Mouse (Mus musculus) CD4-positive, CD25-positive, alpha-beta regulatory T cell, adult 2 months (primary cell): ENCODE measurements at regions not wholly inside any gene's neighbourhood (a gene's known extent, or its start where the extent isn't known, plus 50 kb on each side); places are given as distances from the start of the nearest gene placed in this dataset.
A peak's percentile ranks its signal among the peaks of the same experiment; 100 is the strongest.

Source experiments
- DNase-seq: peaks from one replicate; pipeline ENCODE4 v3.0.0-alpha.2; 2012; ENCODE audit warnings: low read depth, low spot score

- DNase-seq: peak; percentile 61
Observed at GRCm38 (mm10) chr2:128368534-128369273, 222.3 kb upstream of the Spdye4c start.

- DNase-seq: no peak
Observed at GRCm38 (mm10) chr2:128370821-128371220, 220.2 kb upstream of the Spdye4c start.

DNA sequence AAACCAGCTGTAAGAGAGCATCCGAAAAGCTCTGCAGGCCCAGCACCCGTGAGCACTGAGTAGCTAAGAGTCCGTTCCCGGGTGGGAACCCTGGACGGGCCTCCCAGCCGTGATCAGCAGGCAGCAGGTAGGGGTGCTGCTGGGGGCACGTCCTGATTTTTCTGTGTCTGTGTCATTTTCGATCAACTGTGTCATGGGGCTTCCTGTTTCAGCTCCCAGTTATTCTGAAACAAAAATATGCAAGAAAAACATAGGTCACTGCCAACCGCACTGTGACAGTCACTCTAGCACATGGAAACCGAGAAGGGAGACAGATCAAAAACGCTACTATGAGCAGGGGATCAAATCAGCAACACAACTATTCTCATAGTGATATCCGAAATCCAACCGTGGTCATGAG is 218.8 kb upstream of the Spdye4c start:
- no peak for DNase-seq

GRCm38 (mm10) chr2:128373363-128374252 is 217.4 kb upstream of the Spdye4c start:
- no peak for DNase-seq

GRCm38 (mm10) chr2:128374253-128374566 is 216.8 kb upstream of the Spdye4c start:
- DNase-seq: no peak

- DNase-seq: no peak
Observed at GRCm38 (mm10) chr2:128374926-128375325, 216.1 kb upstream of the Spdye4c start.

DNA sequence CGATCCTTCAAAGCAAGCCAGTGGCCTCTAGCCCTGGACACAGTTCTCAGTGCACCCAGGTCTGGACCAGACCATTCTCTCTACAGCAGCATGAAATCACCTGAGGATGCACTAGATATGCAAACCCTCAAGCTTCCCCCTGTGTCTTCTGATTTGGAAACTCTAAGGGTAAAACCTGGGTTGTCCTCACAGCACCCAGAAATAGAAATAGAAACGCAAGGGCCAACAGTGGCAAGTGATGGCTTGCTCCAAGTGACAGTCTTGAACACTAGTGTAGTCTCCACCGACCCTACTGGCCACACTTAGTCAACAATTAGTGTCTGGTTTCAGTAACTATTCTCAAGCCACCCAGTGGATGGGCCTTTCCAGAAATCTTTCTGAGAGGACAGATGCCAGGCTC is 215.2 kb upstream of the Spdye4c start:
- no peak for DNase-seq

DNA sequence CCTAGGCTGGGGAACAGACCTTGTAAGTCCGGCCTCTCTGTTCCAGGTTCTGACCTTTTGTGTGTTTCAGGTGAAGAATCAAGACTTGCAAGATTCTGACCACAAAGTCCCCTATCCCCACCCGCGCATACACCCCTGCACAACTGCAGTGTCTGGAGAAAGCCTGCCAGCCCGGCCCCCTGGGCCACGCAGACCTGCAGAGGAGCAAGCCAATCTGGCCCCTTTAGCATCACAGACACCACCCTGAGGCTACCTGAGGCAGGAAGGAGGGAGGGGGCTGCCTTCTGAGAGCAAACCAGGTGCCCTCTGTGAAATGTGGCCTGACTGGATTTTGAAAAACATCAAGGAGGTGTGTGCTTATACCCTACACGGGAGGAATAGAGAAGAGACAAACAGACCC is 213.8 kb upstream of the Spdye4c start:
- no peak for DNase-seq

DNA sequence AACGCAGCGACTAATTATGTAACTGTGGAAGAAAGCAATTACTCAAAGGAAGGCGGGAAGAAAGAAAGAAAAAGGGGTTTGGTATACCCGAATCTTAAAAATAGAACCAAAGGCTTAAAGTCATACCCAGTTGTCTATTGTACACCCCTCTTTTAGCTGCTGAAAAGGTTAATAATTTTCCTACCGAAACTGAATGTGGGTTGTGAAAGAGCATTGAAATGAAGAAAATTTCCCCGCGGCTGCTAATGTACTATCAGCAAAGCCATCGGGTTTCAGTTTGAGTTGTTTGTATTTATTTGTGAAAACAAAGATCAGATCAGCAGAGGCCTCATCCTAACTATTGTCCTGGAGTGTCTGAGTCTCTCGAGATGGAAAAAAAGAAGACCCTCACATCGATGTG is 213.3 kb upstream of the Spdye4c start:
- DNase-seq: peak; percentile 68

DNA sequence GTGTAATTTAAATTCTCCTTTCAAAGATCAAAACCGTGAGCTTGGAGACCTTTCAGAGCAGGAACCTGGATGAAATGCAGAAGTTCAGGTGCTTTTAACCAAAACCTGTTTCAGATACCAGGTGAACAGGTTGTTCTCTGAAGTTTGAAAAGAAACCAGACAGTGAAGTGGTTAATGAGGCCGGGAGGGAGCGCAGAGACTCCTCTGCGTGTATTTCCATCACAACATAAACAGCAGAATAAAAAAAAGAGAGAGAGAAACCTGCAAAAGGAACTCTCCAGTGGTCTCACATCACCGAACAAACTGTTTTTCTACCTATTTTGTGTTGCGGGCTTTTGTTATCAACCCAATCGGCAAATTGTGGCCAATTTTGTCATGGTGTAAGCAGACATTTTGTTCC is 212.6 kb upstream of the Spdye4c start:
- peak; percentile 49 for DNase-seq

DNA sequence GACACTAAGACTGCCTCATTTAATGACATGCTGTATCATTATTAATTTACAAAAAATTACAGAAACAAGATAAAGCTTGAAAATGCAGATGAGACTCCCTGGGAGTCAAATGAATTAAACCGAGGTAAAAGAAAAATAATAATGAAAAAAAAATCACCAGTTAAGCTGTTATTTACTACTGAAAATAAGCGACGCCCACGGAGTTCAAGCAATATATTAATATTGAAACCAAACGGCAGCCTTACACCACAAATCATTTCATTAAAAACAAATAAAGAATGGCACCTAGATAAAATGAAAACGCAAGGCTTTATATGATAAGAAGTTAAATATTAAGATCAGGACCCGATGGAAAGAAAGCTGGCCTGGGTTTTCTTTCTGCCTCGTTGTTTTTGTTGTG is 211.9 kb upstream of the Spdye4c start:
- DNase-seq: no peak

GRCm38 (mm10) chr2:128379554-128379953 is 211.5 kb upstream of the Spdye4c start:
- peak; percentile 43 for DNase-seq

- DNase-seq: peak; percentile 54
Observed at GRCm38 (mm10) chr2:128380581-128380980, 210.4 kb upstream of the Spdye4c start.

- DNase-seq: peak; percentile 63
Observed at GRCm38 (mm10) chr2:128381684-128382205, 209.3 kb upstream of the Spdye4c start.

- DNase-seq: no peak
Observed at GRCm38 (mm10) chr2:128382473-128382872, 208.5 kb upstream of the Spdye4c start.

DNA sequence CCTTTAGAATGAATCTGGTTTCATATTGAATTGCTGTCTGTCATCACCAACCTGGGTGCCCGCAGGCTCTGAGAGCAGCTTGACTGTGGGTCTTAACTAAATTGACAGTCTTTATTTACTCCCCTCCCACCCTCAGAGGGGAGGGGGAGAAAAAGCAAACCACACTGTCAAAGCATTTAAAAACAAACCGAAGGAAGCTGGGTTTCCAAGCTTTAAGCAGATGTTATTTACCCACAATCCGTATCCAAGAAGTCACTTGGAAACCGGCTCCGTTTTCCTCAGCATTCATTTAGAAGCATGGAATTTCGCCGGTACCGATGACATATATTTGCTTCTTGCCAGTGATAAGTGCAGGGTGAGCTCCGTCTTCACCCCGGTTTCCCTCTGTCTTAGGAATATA is 206.4 kb upstream of the Spdye4c start:
- DNase-seq: no peak

DNA sequence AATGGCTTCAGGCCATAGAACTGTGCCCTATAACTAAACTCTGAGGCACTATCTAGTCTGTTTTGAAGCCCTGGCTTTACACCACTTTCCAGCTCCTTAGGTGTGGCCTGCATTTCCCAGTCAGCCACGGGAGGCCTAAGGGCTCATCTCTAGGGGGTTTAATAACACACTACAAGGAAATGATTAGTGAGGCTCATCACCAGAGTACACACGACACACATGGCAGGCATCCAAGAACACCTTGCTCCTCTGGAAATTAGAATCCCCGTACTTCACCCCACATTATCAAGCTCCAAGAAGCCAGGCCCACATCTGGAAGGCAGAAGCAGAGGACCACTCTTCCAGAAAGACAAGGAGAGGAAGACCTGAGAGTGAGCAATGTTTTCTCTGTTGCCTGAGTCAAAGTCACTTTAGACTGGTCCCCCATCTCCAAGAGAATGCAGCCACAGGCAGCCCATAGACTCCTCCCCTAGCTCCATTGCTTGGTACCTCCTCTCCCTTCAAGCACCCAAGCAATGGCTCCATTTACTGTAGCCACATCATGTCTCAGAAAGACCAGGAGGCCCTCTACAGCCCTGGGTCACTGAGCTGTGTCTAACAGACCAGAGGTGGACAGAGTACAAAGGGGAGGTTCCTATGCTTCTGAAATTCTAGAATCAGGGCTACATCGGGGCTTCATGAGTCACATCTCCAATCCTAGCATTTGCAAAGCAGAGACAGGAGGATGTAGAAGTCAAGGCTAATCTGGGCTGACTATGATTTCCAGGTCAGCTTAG is 204.0 kb upstream of the Spdye4c start:
- DNase-seq: no peak

DNA sequence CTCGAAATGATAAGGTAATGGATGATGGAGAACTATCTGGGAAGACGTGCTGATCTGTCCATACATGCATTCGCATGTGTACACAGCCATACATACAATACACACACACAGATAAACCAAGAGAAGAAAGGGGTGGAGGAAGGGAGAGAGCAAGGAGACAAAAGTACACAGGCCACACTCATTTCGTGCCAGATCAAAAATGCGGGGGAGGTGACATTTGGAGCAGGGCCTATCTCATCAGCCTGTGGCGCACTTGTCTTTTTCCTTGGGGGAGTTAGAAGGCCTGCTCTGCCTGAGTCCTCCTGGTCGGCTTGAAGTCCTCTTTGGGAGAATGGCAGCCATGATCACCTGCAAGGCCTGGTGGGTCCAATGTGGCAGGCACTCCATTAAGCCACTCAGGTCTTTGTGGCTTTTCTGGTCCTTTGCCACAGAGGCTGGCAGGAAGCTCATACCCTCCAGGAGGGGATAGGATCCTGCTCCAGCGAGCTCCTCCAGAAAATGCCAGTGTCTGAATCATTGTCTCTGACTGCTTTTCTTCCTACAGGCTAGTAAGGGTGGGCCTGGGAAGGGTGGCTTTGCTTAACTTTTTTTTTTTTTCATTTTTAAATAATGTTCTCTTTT is 203.0 kb upstream of the Spdye4c start:
- peak; percentile 61 for DNase-seq

GRCm38 (mm10) chr2:128388883-128389470 is 202.0 kb upstream of the Spdye4c start:
- no peak for DNase-seq

GRCm38 (mm10) chr2:128392344-128392743 is 198.7 kb upstream of the Spdye4c start:
- peak; percentile 72 for DNase-seq

DNA sequence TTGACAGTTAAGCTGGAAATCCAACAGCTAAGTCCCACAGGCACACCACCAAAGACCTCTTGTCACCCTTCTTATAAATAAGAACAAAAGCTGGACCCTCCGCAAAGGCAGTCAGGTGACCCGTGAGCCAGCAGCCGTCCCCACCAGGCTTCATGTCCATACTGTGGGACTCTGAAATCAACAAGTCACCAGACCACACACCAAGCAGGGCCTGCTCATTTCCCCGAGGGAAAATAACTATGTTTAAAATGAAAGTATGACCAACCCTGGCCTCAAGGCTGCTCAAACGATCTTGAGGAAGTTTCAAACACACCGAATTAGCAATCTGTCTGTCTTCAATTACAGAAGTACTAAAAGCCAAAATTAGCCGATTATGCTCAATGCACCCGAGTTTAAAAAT is 197.6 kb upstream of the Spdye4c start:
- DNase-seq: no peak
